Mouse (Mus musculus) cerebellum, adult 9-10 months (tissue): ENCODE measurements around the gene Atxn2.
"Not testable (repeated sequence)": the region's sequence is repeated elsewhere in the genome, so short reads cannot be mapped to it uniquely, and the experiment has no call there.

Experiments used
- DNase-seq: peaks from one replicate; pipeline ENCODE4 v3.0.0; 2022

Atxn2 gene

DNA sequence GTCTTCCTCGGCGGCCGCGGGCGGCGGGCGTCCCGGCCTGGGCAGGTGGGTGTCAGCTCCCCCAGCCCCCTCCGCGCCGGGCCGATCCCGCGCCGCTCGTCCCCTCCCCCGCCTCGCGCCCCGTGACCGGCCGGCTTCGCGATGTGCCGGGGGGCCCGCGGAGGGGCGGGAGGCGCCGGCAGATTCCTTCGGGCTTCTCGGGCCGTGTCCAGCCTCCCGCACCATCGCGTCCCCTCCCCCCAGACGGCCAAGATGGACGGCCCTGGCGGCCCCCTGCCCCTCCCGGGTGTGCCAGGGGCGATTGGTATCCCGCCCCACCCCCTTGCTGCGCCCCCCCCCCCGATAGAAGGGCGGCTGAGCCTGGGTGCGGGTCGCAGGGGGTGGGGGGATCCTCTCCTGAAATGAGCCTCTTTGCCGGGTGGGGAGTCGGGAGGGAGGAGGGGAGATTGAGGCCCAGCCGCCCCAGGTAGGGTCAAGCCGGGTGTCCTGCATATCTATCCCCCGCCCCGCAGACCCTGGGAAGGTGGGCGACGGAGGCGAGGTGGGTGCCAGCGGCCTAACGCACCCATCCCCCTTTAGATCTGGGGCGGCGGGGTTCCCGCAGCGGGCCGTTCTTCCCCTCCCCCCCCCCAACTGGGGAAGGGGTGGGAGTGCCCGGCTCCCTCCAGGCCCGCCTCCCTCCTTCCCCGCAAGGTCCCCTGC is 1.2 kb downstream of the Atxn2 start:
- peak; percentile 55 for DNase-seq

DNA sequence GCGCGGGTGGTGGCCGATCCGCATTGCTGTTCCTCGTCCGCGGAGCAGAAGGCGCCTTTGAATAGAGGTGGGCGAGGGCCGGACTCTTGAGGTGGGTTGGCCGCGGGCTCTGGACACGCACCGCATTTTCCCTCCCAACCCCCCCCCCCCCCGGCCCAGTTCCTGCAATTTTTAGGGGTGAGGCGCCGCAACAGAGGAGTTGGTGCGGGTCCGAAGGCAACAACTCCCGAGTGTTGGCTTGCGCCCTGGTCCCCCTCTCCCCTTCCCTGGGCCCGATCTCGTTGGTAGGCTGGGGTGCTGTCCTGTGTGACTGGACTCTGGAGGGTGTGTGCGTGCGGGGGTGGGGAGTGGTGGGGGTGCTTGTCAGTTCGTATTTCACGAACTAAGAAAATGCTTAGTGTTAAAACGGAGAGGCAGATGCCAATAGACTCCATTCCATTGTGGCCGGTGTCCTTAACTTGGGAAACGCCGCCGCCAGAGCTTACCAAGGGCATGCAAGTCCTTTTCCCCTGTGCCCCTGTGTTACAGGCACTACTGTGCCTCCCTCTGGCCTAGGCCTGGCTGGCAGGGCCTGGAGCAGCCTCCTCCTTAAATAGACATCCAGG is 1.9 kb downstream of the Atxn2 start:
- DNase-seq, result peak; percentile 50

DNA sequence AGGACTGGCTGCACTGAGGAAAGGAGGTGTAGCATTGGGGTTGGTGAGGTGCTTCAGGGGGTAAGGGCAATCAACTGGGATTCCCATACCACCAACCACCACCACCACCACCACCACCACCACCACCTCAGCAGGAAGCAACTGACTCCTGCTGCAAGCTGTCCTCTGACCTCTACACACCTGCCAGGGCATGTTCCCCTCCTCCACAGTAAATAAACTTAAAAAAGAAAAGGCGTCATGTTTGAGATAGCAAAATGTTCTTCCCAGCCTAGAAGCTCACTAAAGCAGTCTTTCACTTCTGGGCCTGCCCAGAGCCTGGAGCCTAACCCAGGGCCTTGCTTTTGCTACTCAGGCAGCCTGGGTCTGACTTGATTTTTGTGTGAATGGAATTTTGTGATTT is 3.2 kb downstream of the Atxn2 start:
- DNase-seq, result no peak

DNA sequence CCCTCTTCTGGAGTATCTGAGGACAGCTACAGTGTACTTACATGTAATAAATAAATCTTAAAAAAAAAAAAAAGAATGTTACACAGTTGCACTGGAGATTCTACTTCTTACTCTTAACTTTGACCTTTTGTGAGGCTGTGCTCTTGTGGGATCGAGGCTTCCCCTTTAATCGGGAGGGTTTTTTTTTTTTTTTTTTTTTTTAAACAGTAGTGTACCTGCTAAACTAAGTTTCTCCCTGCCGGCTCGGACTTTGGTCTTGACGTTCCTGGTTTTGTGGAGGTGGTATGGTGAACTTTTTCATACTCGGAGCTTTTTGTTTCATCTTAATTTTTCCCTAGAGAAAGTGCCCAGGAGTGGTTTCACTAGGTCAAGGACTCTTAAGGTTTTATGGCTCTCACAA is 3.8 kb downstream of the Atxn2 start:
- DNase-seq, result no peak

DNA sequence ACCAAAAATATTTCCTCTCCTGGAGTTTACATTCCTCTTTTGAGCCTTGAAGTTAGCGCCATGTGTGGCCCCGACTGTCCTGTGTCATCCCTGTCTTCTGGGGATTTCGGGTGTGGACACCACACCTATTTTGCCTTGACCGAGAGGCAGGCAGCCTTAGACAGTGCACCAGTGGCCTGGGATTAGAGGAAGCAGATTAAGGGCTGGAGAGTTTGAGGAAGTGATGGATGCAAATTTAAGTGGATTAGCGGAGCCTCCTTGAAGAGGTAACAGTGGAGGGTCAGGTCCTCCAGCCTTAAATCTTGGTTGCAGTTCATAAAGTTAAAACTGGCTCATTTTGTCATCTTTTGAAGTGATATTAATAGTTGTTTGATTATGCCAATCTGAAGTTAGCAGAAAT is 7.3 kb downstream of the Atxn2 start:
- DNase-seq, result no peak

DNA sequence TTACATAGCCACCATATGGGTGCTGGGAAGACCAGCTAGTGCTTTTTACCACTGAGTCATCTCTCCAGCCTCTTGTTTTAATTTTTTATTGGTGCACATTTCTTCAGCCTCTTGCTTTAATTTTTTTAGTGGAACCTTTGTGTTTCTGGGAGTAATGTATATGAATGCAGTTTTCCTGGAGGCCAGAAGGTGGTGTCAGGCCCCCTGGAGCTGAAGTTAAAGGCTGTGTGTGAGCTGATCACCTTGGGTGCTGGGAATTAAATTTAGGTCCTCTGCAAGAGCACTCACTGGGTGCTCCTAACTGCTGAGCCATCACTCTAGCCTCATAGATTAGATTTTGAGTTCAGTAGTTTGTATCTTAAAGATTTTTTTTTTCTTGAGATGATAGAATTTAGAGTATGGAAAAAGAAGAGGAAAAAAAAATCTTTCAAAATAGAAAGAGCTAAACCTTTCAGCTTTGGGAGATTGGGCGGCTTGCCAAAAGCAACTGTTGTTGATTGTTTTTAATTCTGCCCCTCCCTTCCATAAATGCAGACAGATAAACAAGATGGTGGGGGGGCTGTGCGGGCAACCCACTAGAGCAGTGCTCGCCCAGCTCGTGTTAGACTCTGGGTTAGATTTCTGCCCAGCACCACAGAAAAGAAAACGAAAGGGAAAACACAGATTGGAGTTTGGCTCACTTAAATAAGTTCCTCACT is 9.9 kb downstream of the Atxn2 start:
- DNase-seq, result no peak

DNA sequence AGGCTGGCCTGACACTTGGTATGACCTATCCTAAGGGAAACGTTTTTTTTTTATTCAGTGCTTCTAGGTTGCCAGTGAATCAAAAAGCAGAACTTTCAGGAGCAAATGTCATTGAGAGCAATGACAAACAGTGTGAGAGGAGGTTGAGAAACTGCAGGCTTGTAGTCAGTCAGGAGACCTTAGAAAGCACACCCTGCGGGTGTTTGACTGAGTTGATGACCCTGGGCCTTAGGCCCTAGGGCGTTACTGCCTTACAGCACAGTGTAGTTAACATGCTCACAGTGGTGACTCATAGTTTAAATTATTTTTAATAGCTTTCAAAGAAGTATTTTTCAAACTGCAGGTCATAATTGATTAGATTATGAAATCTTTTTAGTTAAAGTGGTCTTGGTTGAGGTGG is 10.7 kb downstream of the Atxn2 start:
- DNase-seq, result no peak

DNA sequence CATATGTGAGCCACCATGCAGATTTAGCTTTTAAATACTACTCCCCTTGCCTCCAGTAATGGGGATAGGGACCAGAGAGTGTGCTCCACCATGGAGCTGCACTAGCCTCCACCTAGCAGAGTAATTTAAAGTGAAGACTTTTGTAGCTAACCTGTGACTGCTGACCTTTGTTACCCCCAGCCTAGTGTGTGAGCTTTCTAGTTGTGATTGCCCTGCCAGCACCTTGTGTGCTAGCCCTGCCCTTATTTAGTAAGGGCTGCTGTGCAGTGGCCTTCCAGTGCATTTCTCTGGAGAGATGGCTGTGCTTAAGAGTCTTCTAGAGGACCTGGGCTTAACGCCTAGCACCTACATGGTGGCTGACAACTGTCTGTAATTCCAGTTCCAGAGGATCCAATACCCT is 13.5 kb downstream of the Atxn2 start:
- DNase-seq, result no peak

DNA sequence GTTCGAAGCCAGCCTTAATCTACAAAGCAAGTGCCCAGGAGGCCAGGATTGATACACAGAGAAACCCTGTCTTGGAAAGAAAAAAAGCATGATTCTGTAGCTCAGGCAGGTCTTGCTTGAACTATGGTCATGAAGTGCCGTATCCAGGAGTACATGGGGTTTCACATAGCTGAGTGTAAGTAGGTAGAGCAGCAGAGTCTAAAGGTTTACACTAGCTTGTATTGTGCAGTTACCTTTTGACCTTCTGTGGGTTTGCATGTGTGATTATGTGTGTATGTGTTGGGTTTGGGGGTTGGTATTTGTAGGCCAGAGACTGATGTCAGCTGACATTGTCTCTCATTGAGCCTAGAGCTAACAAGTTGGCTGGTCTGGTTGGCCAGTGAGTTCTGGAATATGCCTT is 18.9 kb downstream of the Atxn2 start:
- no peak for DNase-seq

DNA sequence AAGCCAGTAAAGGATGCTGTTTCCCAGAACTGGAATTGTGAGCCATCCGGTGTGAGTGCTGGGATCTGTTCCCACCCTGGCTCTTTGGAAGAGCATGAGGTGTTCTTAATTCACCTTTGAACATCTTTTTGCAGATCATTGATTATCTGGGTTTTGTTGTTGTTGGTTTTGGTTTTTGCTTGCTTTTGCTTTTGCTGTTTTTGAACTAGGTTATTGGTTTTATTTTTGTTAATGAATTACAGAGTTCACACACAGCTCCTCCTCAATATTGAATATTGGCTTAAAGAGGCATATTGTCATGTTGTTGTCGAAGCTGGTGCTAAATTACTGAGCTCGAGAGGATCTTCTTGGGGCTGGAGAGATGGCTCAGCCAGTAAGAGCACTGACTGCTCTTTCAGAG is 25.5 kb downstream of the Atxn2 start:
- DNase-seq, result no peak

DNA sequence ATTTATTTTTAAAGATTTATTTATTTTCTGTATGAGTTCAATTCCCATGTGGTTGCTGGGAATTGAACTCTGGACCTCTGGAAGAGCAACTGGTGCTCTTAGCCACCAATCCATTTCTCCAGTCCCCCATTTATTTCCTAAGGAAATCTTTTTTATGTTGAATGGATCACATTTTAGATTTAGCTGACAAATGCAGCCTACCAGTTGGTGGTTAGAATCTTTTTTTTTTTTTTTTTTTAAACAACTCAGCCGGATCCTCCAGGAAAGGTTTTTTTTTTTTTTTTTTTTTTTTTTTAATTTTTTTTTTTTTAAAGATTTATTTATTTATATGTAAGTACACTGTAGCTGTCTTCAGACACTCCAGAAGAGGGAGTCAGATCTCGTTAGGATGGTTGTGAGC is 27.0 kb downstream of the Atxn2 start:
- not testable (repeated sequence) for DNase-seq

DNA sequence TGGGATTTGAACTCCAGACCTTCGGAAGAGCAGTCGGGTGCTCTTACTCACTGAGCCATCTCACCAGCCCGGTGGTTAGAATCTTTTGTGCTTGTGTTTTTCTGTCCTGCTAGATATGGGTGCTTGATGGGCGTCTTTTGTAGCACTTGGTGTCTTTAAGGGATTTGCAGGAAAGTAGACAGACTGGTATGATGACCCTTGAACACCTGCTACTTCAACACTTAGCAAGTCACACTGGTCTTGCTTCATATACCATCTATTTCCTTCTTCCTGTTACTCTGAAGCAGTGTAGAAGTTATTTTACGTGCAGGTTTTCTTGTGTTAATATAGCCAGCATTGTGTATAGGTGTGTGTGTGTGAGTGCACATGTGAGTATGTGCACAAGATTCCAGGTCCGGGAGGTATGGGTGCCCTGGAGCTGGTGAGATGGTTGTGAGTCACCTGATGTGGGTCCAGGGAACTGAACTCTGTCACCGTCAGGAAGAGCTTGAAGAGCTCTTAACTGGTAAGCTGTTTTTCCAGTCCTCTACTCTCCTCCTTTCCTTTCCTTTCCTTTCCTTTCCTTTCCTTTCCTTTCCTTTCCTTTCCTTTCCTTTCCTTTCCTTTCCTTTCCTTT is 27.5 kb downstream of the Atxn2 start:
- no peak for DNase-seq

DNA sequence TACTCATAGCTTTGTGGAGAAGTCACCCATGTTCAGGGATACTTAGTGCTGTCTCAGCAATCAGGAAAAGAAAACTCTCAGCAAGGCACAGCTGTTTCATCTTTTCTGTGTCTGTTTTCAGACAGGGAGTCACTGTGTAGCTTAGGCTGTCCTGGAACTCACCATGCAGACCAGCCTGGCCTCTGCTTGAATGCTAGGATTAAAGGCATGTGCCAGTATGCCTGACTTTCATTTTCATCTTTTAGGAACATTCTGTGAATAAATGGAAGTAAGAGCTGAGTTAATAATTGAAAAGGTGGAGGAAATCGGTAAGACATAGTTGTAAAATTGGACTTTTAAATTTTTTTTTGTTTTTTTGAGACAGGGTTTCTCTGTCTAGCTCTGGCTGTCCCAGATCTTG is 29.4 kb downstream of the Atxn2 start:
- DNase-seq, result no peak

DNA sequence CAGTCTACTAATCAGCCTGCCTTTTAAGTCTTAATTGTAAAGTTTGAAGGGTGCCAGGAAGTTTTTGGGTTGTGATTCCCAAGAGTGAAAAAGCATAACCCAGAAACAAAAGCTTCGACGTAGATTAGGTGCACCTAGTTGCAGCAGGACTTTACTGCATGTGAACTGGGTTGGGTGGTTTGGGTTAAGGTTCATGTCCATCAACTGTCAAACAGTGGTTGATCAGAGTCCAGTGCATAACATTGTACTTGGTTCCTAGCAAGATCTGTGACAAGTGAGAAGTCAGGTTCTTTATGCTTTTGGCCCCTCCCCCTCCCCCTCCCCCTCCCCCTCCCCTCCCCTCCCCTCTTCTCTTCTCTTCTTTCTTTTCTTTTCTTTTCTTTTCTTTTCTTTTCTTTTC is 31.8 kb downstream of the Atxn2 start:
- DNase-seq, result no peak

DNA sequence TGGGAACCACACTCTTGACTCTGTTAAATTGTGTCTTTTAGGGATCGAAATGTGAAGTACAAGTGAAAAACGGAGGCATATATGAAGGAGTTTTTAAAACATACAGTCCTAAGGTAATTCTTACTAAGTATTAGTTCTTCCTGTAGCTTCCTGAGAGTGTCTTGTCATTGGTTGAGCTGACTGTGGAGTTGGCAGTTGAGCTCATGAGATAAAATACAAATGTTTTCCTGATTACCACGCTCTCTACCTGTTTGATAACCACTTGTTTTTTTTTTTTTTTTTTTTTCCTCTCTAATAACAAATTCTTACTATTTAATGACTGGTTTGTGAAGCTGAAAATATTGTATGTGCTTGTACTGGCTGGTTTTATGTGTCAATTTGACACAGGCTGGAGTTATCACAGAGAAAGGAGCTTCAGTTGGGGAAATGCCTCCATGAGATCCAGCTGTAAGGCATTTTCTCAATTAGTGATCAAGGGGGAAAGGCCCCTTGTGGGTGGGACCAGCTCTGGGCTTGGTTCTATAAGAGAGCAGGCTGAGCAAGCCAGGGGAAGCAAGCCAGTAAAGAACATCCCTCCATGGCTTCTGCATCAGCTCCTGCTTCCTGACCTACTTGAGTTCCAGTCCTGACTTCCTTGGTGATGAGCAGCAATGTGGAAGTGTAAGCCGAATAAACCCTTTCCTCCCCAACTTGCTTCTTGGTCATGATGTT is 36.9 kb downstream of the Atxn2 start:
- not testable (repeated sequence) for DNase-seq

DNA sequence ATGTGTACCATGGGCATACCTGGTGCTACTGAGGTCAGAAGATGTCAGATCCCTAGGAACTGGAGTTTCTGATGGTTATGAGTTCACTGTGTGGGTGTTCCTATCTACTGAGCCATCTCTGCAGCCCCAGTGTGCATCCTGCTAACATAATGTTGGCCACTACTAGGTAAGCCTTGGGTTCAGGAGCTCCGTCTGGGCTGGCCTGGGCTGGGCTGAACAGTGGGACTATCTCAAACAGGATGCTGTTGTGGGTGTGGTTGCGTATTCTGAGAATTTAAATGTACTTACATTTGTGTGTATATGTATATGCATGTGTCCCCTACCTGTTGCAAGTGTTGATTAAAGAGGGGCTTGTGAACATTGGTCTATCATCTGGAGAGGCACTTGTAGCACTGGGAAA is 38.5 kb downstream of the Atxn2 start:
- no peak for DNase-seq

DNA sequence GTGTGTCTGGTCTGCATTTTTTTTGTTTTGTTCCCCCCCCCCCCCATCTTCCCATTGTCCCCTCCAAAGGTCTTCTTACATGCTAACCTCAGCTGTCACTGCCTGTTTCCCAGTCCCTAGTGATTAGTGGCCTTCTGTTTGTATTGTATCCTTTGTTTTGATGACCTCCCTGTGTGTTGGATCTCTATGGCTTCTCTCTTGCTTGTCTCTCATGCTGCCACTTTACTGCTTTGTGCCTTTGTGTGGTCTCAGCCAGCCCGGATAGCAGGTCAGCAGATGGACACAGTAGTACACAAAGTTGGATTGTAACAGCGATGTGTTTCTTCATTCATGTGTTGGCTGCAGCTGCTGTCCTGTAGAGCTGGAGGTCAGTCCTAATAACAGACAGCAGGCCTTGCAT is 46.8 kb downstream of the Atxn2 start:
- no peak for DNase-seq

DNA sequence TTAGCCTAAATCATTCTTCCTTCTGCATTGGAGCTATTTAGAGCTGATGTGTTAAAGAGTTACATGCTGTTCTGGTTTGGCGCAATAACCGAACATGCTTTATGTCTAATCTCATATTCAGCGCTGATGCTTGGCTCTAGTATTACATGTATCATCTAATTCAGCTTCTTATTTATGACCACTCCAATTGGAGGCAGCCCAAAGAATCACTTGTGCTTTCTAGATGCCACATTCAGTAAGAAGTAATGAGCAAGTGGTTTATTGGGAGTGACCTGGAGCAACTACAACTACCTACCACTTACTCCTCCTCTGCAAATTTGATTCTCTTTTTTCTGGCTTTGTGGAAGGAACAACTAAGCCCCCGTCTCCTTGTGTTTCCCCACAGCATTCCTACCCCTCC is 47.2 kb downstream of the Atxn2 start:
- no peak for DNase-seq

DNA sequence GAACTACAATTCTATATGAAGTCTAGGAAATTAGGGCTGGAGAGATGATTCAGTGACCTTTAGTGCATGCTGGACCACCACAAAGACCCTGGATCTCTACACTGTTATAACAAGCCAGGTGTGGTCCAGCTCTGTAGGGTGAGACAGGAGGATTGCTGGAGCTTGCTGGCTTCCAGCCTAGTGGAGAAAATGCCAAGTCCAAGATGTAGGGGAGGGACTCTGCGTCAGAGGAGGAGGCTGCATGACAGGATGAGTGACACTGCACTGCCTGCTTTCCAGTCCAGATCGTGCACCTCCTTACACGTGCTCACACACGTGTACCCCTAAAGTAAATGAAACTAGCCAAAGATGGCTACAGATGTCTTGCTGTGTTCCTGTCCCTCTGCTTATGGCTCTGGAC is 48.8 kb downstream of the Atxn2 start:
- DNase-seq, result no peak

DNA sequence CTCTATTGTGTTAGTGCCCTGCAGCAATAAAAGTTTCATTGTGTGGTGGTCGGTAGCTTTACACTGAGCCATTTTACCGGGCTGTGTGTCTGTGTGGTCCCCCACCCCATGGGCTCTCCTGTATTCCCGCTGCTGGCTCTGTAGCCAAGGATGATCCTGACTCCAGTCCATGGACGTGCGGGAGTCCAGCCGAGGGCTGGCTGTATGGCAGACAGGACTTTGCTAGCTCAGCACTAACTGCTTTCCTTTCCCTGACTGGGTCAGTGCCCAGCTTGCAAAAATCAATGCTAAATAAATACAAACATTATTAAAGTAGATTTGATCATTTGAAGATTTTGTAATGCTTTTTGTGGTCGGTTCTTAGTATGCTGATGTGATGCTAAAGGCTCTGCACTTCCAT is 50.3 kb downstream of the Atxn2 start:
- DNase-seq, result no peak

DNA sequence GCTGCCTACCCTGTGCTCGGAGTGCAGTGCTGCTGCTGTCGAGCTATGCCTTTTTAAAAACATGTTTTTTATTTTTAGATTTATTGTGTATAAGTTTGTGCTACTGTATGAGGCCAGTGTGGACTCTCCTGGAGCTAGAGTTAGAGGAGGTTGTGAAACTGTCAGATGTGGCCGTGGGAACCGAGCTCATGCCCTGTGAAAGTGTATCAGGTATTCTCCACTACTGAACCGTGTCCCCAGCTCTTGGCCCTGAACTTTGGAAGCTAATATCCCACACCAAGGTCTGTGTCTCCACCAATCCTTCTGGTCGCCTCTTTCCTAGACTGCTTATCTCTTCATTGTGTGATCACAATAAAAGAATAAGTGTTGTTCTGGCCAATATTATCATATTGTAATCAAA is 51.8 kb downstream of the Atxn2 start:
- no peak for DNase-seq

DNA sequence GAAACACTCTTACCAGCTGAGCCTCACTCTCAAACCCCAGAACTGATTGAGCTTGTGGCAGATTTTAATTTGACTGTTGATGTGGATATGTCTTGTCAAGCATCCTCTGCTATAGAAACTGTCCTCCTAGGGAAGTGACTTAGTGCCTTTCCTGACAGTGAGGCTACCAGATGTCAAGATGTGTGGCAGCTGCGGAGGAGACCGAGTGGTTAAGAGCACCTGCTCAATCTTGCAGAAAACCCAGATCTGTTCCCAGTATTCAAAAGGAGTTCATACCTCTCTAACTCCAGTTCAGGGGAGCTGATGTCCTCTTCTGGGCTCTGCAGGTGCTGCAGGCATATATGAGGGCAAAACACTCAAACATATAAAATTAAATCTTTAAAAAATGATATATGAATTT is 53.9 kb downstream of the Atxn2 start:
- DNase-seq, result no peak

DNA sequence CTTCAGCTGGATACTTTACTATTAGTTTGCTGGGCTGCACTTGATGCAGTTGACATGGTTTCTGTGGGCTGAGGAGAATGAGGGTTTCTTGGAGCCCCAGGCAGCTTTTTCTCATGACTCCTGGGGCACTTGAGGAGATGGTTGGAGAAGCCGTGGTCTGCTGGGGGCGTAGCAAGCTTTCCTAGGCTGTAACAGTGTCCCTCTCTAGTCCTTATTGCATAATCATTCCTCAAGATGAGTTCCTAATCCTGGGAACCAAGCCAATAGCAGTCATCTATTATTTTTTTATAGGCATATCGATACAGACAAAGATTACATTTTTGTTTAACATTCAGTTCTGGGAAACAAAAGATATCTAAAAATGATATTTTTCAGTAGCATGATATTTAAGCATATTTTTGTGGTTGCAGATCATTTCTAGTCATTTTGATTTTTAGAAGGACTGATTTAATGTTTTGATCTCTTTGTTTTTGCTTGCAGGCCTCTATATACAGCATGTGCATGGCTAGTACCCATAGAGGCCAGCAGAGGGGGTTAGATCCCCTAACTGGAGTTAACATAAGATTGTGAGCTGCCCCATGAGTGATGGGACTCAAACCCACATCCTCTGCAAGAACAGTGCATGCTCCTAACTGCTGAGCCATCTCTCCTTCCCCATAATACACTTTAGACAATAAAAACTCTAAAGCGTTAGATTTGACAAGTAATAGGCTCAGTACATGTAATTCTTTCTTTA is 55.1 kb downstream of the Atxn2 start:
- DNase-seq, result no peak
